Mouse (Mus musculus) lung, postnatal 0 days (tissue): ENCODE measurements at regions not wholly inside any gene's neighbourhood (a gene's known extent, or its start where the extent isn't known, plus 50 kb on each side); places are given as distances from the start of the nearest gene placed in this dataset.
A peak's percentile ranks its signal among the peaks of the same experiment; 100 is the strongest.

Experiments used
- ATAC-seq: fragments of 200-750 bp; cut with Nextera tagmentation; 2 replicates; pipeline ENCODE4 v1.8.0; 2017; ENCODE audit warnings: moderate library complexity
- DNase-seq: peaks from one replicate; pipeline ENCODE4 v3.0.0-alpha.2; 2016; ENCODE audit warnings: low spot score
- H3K27ac ChIP-seq: fragments of 300-500 bp; sonication (generic); 2 replicates; pipeline ENCODE4 v1.5.1; 2014; ENCODE audit warnings: antibody characterized with exemption, mild to moderate bottlenecking, low read length, mixed read lengths
- H3K27me3 ChIP-seq: fragments of 300-500 bp; sonication (generic); replicated peaks from 2 replicates; pipeline ENCODE4 v1.6.1; 2014; ENCODE audit warnings: low read length, mixed read lengths; ENCODE audit not compliant: insufficient read depth
- H3K36me3 ChIP-seq: fragments of 300-500 bp; sonication (generic); 2 replicates; pipeline ENCODE4 v1.6.1; 2014; ENCODE audit warnings: low read length, mixed read lengths; ENCODE audit not compliant: insufficient read depth
- H3K4me1 ChIP-seq: fragments of 300-500 bp; sonication (generic); 2 replicates; pipeline ENCODE4 v1.6.1; 2014; ENCODE audit warnings: antibody characterized with exemption, low read depth, low read length, mixed read lengths; ENCODE audit not compliant: insufficient read depth
- H3K4me2 ChIP-seq: fragments of 300-500 bp; sonication (generic); replicated peaks from 2 replicates; pipeline ENCODE4 v1.6.1; 2014; ENCODE audit warnings: low read depth, mild to moderate bottlenecking, low read length, moderate library complexity, mixed read lengths
- H3K4me3 ChIP-seq: fragments of 300-500 bp; sonication (generic); 2 replicates; pipeline ENCODE4 v1.5.1; 2014; ENCODE audit warnings: low read depth, low read length
- H3K9ac ChIP-seq: fragments of 300-500 bp; sonication (generic); replicated peaks from 2 replicates; pipeline ENCODE4 v1.6.1; 2014; ENCODE audit warnings: low read depth, mild to moderate bottlenecking
- H3K9me3 ChIP-seq: fragments of 300-500 bp; sonication (generic); 2 replicates; pipeline ENCODE4 v1.6.1; 2016; ENCODE audit warnings: low read length, mixed read lengths
- CTCF ChIP-seq: IDR thresholded peaks from 2 replicates; pipeline ENCODE4 v1.5.1; 2016; ENCODE audit warnings: antibody characterized with exemption, mild to moderate bottlenecking
- EP300 ChIP-seq: IDR thresholded peaks from 2 replicates; pipeline ENCODE4 v1.6.1; 2016; ENCODE audit warnings: antibody characterized with exemption, mild to moderate bottlenecking, control low read depth
- WGBS: fragments of 180-500 bp; shearing (Covaris S2); extraction: QIAGEN DNeasy Blood & Tissue Kit; methylation state at CpG from one replicate; pipeline ENCODE4 v1.1.7; 2014; 5-methylcytosine and 5-hydroxymethylcytosine counted together

GRCm38 (mm10) chr16:90652821-90653220 is 74.4 kb downstream of the Mis18a start:
- H3K4me2 ChIP-seq = no peak overlapping the region
- H3K27me3 ChIP-seq = no peaks in the 10 kb centered on the region
- no peaks in the 10 kb centered on the region for H3K36me3 ChIP-seq
- TF ChIP-seq EP300 = no peak
- TF ChIP-seq CTCF = peak; percentile 30
- H3K9ac ChIP-seq = no peak overlapping the region
- no peaks in the 10 kb centered on the region for H3K4me1 ChIP-seq
- no peak for ATAC-seq
- no peak overlapping the region for H3K4me3 ChIP-seq
- no peak for DNase-seq
- H3K9me3 ChIP-seq = no peaks in the 10 kb centered on the region
- no peak overlapping the region for H3K27ac ChIP-seq
- 55% methylated on average over 4 of the region's 4 CpGs for WGBS

DNA sequence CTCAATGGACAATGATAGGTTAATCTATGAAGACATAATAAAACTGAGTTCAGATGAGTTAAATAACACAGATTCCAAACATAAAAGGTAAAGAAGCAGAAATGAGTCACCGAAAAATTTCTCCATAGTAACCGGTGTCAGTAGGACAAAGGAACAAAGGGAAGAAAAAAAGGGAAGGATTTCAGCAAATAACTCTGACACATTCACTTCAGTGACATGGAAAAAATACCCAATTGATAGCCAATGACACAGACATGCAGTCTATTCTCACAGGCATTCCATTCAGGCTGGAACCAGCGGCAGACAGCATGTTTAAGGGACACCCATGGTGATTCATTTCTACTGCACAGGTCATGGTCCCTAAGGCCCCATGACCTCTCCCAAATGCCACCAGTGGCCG is 79.0 kb downstream of the Mis18a start:
- Histone ChIP-seq H3K4me1 (no peaks in the 10 kb centered on the region), H3K36me3 (no peaks in the 10 kb centered on the region), H3K27ac (no peak overlapping the region), H3K27me3 (no peaks in the 10 kb centered on the region), H3K9ac (no peak overlapping the region), H3K4me2 (no peak overlapping the region), H3K4me3 (no peak overlapping the region), H3K9me3 (no peaks in the 10 kb centered on the region)
- no peak for TF ChIP-seq CTCF
- TF ChIP-seq EP300 = no peak
- 81% methylated on average over 4 of the region's 4 CpGs for WGBS
- DNase-seq (no peak), ATAC-seq (no peak)

- no peak overlapping the region for H3K4me2 ChIP-seq
- H3K4me1 ChIP-seq = no peaks in the 10 kb centered on the region
- no peak overlapping the region for H3K4me3 ChIP-seq
- no peaks in the 10 kb centered on the region for H3K36me3 ChIP-seq
- no peaks in the 10 kb centered on the region for H3K9me3 ChIP-seq
- WGBS = 82% methylated on average over 6 of the region's 6 CpGs
- H3K27ac ChIP-seq = no peak overlapping the region
- no peak for DNase-seq
- TF ChIP-seq CTCF (no peak), EP300 (no peak)
- H3K9ac ChIP-seq = no peak overlapping the region
- no peak for ATAC-seq
- no peaks in the 10 kb centered on the region for H3K27me3 ChIP-seq
Measured at GRCm38 (mm10) chr16:90642671-90643070, 84.5 kb downstream of the Mis18a start.

GRCm38 (mm10) chr16:90635216-90635615 is 92.0 kb downstream of the Mis18a start:
- Histone ChIP-seq H3K4me1 (no peaks in the 10 kb centered on the region), H3K36me3 (no peaks in the 10 kb centered on the region), H3K4me3 (no peak overlapping the region), H3K9ac (no peak overlapping the region), H3K9me3 (no peaks in the 10 kb centered on the region), H3K27me3 (no peaks in the 10 kb centered on the region), H3K4me2 (no peak overlapping the region), H3K27ac (no peak overlapping the region)
- no peak for ATAC-seq
- WGBS = 35% methylated on average over 12 of the region's 12 CpGs
- no peak for DNase-seq
- TF ChIP-seq EP300 (no peak), CTCF (peak; percentile 65)

DNA sequence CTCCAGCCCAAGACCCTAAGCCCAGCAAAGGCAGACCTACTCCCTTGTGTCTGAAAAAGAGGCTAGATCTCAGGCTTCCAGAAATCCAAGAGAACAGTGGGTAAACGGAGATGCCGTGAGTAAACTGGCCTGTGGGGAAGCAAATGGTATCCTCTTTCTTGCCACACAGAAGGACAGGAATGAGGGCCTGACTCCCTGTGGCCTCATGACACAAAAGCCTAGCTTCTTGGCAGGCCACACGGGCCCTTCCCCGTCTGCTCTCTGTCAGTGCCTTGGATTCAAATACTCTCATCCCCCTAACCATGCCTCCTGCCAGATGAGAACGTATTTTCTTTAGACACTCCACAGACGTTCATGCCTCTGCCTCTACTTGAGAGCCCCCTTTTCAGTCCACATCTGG is 97.2 kb downstream of the Mis18a start:
- 45% methylated on average over 6 of the region's 6 CpGs for WGBS
- no peaks in the 10 kb centered on the region for H3K9me3 ChIP-seq
- H3K27ac ChIP-seq = 0 out of 2 replicates have a peak overlapping the region, but pooled peaks have one; percentile 35
- H3K27me3 ChIP-seq = no peaks in the 10 kb centered on the region
- H3K4me1 ChIP-seq = peaks cover 14% of the 10 kb centered on the region
- ATAC-seq (no peak), DNase-seq (peak; percentile 22)
- no peak overlapping the region for H3K4me3 ChIP-seq
- TF ChIP-seq CTCF (no peak), EP300 (no peak)
- H3K4me2 ChIP-seq = no peak overlapping the region
- no peaks in the 10 kb centered on the region for H3K36me3 ChIP-seq
- no peak overlapping the region for H3K9ac ChIP-seq

- no peaks in the 10 kb centered on the region for H3K9me3 ChIP-seq
- H3K36me3 ChIP-seq = no peaks in the 10 kb centered on the region
- H3K27me3 ChIP-seq = no peaks in the 10 kb centered on the region
- no peak overlapping the region for H3K4me2 ChIP-seq
- H3K9ac ChIP-seq = no peak overlapping the region
- no peak overlapping the region for H3K4me3 ChIP-seq
- H3K4me1 ChIP-seq = peaks cover 20% of the 10 kb centered on the region
- ATAC-seq (no peak), DNase-seq (peak; percentile 37)
- WGBS = 38% methylated on average over 19 of the region's 19 CpGs
- H3K27ac ChIP-seq = peak overlapping the region; percentile 35
- TF ChIP-seq EP300 (no peak), CTCF (no peak)
Measured at GRCm38 (mm10) chr16:90629121-90629930, 97.9 kb downstream of the Mis18a start.
